Mouse (Mus musculus): ENCODE measurements around the gene Cachd1.

Cachd1 gene

DNA sequence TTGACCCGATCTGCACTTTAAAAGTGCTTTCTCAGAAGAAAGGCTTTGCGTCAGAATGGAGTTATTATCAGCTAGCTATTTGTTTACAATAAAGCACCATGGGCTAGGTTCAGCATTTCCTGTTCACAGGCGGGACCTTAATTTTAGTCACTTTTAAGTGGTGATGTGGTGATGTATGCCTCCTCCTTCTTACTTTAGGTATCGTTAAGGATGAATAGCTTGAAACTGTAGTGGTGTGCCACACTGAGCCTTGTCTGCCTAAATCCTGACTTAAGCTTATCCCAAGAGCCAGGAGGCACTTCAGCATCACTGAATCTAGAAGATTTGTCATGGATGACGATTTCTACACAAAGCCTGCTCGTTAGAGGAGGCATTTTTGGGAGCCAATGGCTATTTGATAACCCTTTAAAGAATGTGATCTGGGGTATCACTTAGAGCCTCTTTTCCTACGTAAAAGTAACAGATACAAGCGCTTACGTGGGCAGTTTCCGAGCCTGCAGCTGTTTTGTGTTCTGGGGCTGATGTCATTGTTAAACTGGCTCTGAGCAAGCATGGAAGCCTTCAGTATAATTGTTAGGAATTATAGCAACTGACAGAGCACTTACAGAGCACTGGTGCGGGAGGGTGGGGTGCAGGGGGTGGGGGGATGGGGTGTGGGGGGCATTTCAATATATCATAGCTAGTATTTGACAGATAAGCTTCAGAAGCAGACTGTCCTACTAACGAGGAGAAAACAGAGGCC lies 89.7 kb downstream of the Cachd1 start:
- in situ Hi-C loops (cut with MseI, MboI): no loop called here

DNA sequence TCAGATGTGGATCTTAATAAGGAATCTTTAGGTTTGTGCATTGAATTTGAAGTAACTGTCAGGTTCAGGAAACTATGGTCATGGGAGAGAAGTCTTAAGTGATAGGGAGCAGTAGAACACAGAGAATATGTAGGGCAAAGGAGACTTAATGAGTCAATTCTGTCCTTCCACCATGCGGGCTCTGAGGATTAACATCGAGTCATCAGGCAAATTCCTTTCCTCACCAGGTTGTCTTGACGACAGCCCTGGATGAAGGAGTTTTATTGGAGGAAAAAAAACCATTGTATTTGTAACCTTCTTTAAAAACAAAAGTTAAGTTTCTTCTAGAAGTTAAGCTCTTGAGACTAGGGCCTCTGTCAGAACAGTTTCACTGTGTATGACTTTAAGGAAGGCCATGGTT lies 100.9 kb downstream of the Cachd1 start:
- in situ Hi-C loops (cut with MseI, MboI): no loop called here

DNA sequence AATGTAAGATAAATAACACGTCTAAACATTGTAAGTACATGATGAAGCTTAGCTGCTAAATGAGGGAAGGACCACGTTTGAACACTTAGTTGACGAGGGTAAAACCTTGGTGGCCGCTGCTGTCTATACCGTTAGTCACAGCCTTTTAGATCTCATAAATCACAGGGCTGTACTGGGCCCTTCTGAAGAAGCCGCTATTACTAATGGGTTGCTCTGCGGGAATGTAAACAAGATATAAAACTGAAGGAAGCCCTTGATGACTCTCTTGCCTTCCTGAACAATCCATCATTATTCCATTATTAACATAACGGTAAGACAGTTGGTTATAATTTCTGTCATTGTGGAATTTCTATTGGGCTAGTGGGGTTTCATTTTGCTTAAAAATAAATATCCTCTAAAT lies 102.9 kb downstream of the Cachd1 start:
- in situ Hi-C loops (cut with MseI, MboI): no loop called here

GRCm38 (mm10) chr4:100880075-100880474 lies 103.6 kb downstream of the Cachd1 start:
- in situ Hi-C loops (cut with MseI, MboI): no loop called here

DNA sequence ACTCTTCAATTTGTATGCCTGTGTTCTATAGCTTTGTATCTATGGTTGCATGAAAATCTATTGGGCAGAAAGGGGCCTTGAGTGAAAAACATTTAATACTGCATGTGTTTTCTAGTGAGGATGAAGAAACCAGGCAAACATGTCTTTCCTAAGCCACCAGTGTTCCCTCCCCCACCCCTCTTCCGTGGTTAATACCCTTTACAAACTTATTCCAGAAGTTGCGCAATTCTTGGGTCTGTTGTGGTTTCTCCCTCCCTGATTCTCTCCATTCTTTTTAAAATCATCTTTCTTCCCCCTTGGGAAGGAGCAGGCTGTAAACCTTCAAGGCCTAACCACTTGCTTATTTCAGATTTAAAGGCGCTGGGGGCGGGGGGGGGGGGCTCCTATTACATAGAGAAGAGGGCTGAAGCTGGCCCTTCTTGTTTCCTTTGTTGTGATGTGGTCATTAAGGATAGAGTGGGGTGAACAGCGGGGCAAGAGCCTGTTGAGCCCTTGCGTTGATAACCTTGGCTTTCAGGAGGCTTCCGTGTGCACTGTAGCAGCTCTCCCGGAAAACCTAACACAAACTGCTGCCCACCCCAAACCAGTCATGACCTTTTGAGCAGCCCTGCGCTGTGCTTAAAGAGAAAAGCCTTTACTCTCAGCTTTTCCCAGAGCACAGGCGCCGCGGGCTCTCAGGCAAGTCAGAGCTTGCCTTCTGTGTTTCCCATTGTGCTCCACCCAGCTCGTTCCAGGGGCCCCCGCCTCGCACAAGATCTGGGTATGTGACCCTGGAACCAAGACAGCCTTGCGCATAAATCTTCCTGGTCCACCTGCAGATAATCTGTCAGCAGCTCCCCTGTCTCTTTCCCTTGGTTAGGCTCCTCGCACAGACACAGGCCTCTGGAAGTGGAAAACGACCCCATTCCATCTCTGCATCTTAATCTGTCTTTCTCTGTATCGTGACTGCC lies 109.6 kb downstream of the Cachd1 start:
- in situ Hi-C loops (cut with MseI, MboI): no loop called here

- in situ Hi-C loops (cut with MseI, MboI): no loop called here
These were observed 110.4 kb downstream of the Cachd1 start for GRCm38 (mm10) chr4:100886743-100887416.

GRCm38 (mm10) chr4:100890106-100890970 lies 113.9 kb downstream of the Cachd1 start:
- in situ Hi-C loops (cut with MseI, MboI): no loop called here

- in situ Hi-C loops (cut with MseI, MboI): no loop called here
These were observed 117.3 kb downstream of the Cachd1 start for GRCm38 (mm10) chr4:100893739-100894138.

DNA sequence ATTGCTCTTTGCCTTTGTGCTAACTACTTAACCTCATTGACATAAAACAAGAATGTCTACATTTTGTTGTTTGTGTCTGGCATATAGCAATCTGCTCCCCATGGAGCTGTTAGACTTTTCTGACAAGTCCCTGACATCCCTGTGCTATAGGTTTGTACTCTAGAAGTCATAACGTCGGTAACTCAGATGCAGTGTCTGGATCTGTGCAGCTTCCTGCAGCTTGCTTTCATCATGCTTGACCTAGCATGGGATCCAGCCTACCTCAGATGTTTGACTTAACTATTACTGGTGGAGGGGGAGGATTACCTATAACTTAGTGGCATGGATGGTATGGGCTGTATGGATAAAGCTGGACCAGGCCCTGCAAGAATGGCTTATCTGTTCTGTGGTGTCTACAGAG lies 117.7 kb downstream of the Cachd1 start:
- in situ Hi-C loops (cut with MseI, MboI): no loop called here

DNA sequence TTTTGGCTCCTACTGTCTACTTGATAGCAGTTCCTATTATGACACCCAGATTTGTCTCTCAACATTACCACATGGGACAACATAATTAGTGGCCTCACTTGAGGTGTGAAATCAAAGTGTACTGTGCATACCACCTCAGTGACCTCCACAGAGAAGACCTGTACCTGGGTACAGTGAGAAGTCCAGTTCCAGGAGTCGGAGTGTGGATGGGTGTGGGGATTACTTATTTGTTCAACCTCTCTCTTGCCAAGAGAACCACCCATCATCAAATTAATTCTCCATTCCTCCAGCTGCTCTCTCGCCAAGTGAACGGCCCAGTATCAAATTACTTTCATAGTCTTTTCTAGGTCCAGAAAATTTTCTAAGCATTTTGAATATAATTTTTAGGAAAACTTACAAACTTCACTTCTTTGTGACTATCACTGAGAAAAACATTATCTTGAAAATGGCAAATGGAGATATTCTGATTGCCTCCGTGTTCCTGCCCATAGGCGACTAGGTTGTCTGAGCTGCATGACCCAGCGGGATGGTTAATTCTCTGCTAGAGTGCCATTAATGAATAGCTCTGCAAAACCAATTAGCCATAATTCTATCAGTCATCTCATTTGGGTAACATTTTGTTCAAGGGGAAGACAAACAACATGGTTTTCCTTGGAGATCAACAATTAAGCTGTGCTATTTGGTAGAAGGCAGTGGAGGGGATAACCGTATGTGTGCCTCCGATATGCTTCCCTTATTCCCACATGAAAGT lies 120.0 kb downstream of the Cachd1 start:
- in situ Hi-C loops (cut with MseI, MboI): no loop called here

- in situ Hi-C loops (cut with MseI, MboI): no loop called here
These were observed 121.5 kb downstream of the Cachd1 start for GRCm38 (mm10) chr4:100897943-100898342.

DNA sequence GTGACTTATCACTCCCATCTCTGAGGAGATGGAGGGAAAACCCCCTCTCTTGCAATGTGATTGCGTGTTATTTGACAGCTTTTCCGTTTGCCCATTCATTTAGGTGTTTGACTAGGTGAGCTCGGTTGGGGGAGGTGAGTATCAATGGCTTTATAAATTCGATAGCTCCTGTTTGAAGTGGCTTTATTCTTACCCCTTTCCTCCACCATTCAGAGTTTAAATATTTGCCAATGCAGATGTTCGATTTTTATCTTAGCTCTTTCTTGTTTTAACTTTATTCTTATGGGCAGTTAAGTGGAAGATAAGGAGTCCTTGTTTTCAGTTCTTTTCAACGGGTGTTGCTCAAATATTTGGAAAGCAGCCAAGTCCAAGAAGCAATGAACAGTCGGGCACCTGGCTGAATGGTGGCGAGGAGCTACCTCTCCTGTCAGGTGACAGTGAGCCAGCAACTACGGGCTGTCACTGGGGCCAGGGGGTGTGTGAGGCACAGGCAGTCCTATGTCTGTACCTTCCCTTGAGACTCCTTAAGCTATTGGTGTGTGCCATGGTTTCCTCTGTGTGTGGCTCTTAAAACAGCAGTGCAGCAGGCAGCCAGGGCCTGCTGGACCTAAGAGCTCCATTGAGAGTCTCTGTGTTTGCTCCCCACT lies 133.3 kb downstream of the Cachd1 start:
- in situ Hi-C loops (cut with MseI, MboI): no loop called here

- in situ Hi-C loops (cut with MseI, MboI): no loop called here
These were observed 134.3 kb downstream of the Cachd1 start for GRCm38 (mm10) chr4:100910605-100911330.

- in situ Hi-C loops (cut with MseI, MboI): no loop called here
These were observed 135.2 kb downstream of the Cachd1 start for GRCm38 (mm10) chr4:100911658-100912057.

DNA sequence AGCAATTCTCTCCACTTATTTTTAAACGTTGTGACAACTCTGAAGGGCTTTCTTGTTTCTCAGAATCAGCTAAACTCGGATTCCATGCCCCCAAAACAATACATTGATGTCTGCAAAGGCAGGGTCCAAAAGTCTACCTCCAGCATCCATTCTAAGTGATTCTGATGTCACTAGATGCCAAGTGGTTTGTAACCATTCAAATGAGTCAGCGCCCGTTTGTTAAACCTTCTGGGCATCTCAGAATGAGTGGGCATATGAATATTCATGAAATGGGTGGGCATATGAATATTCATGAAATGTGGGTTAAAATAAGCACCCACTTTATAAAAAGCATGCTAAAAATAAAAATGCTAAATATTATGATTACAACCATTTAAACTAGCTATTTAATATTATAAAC lies 137.2 kb downstream of the Cachd1 start:
- in situ Hi-C loops (cut with MseI, MboI): no loop called here

GRCm38 (mm10) chr4:100914532-100914931 lies 138.1 kb downstream of the Cachd1 start:
- in situ Hi-C loops (cut with MseI, MboI): no loop called here

DNA sequence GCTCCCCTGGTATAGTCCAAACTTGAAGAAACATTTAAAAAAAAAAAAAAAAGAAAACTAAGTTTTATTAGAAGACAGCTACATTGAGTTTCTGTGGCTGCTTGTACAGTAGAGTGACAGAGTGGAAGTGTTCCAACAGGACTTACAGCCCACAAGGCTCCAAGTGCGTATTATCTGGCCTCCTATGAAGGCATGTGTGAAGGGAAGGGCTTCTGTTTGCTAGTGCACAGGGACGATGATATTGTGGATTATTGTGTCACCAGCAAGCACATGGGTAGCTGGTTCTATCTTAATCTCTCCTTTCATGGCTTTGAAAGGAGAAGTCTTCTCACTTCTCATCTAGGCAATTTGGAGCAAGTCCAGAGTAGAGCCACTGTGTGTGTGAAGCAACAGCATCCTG lies 138.6 kb downstream of the Cachd1 start:
- in situ Hi-C loops (cut with MseI, MboI): no loop called here

DNA sequence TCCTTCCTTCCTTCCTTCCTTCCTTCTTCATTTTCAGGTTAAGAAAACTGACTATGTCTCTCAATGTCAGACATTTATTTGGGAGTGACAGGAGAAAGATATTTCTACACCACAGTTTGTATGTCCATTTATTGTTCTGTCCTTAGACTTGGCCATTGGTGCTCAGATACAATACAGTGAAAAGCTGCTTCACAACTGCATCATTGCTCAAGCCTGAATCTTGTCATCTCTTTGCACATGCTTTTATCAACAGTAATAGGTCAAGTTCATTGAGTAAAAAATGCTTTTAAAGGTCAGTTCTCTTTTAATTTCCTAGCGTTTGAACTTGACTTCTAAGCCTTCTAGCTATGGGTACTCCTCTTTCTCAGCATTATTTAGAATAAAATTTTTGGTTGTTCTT lies 141.0 kb downstream of the Cachd1 start:
- in situ Hi-C loops (cut with MseI, MboI): no loop called here

GRCm38 (mm10) chr4:100920413-100920812 lies 143.9 kb downstream of the Cachd1 start:
- in situ Hi-C loops (cut with MseI, MboI): no loop called here
